Mouse (Mus musculus) testis, postnatal 14 days (tissue): ENCODE results near the gene Map7d1.

Source experiments
- DNase-seq: peaks from one replicate; pipeline ENCODE4 v3.0.0; 2021; ENCODE audit warnings: low spot score

Map7d1 gene

DNA sequence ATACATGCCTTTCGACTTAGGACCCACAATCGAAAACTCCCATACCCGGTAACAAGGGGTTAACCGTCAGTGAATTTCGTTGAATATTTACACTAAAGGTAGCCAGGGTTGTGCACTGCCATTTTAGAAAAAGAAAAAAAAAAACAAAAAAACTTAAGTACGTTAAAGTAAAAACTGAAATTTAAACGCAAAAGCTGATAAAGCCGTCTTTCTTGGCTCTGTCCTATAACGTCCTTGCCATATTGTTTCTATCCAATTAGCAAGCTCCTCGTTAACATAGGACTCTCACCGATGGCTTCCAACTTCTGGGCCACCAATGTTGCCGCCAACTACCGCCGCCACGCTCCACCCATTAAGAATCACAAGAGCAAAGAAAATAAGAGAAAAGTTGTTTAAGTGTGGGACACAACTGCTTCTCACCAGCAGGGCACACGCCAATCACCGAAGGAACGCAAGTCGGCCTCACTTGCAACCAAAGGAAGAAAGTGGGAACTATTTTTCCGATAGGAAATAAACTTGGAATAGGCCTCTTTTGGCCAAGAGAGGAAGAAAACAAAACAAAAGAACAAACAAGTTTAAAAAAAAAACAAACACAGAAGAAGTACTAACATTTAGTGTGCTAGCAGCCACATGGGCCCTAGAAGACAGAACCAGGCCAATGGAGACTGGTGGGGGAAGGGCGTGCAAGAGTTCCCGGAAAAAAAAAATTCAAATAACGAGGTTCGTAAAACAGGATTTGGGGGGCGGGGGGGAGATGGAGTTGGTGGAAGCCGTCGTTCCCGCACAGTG lies 54.4 kb downstream of the Map7d1 start:
- peak; percentile 33 for DNase-seq

DNA sequence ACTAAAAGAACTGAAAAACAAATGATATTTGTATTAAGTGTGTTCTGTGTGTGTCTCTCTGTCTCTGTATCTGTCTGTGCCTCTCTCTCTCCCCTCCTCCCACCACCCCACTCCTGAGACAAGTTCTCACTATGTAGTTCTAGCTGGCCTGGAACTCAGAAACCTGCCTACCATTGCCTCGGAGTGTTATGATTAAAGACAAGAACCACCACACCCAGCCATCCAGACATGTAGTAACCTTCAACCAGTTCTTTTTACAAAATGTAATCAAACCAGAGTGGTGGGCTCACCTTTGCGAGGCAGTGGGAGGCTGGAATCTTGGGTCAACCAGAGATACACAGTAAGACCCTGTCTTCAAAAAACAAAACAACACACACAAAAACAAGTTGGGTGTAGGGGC lies 55.5 kb downstream of the Map7d1 start:
- no peak for DNase-seq

DNA sequence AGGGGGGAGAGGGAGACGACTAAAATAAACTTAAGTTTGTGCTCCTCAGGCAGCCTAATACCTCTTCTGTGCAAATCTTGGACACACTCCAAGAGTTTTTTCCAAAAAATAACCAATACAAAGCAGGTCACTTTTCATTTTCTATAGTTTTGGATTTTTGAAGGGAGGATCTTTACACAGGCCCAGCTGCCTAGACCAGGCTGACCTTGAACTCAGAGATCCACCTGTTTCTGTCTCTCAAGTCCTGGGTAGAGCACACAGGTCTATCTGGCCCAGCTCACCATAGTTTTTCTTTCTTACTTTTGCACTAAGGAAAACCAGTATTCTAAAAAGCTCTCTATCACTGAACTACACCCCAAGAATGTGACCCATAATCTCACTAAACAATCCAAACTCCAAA lies 56.1 kb downstream of the Map7d1 start:
- no peak for DNase-seq

DNA sequence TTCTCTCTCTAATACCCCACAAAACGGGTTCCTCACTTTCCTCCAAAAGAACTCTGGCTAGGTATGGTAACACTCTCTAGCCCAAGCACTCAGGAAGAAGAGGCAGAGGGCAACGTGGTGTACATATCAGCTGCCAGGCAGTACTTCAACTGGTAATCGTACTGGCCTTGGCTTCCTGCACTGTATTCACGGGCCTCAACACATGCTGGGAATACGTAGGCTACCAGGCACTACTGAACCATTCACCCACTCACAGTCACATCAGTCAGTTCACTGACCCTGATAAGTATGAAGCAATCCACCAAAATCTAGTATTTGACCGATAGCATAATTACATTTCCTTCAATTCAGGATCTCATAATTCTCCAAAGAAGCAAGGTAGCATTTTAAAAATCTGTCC lies 56.6 kb downstream of the Map7d1 start:
- DNase-seq = no peak

DNA sequence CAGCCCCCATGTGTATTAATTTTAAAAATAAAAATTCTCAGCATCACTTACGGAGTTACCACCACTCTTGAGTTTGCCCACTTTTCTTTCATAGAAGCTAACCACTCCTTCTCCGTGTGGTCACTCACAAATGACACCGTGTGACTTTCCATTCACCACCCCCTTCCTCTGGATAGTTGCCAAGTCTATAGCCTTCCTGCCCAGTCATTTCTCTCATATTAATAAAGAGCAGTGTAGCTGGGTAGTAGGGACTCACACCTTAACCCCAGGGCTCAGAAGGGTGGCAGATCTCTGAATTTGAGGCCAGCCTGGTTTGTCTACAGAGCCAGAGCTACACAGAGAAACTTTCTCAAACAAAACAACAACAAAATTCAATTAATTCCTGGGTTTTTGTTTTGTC lies 58.7 kb downstream of the Map7d1 start:
- no peak for DNase-seq

- no peak for DNase-seq
Observed at GRCm38 (mm10) chr4:126194916-126195315, 61.2 kb downstream of the Map7d1 start.

DNA sequence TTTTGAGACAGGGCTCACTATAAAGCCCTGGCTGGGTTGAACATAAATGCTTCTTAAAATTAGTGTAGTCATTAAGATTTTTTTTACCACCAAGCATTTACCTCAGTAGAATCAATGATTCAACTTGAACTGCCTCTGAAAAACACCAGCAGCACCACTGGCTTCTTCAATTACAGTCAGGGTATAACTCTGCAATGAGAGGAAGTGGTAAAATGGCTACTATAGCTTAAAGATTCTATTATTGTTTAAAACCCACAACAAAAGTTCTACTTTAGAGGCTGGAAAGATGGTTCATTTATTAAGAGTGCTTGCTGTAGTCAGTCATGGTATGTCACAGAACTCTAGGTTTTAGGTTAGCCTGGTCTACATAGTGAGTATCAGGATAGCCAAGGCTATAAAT lies 61.9 kb downstream of the Map7d1 start:
- DNase-seq = no peak

GRCm38 (mm10) chr4:126190636-126191035 lies 65.5 kb downstream of the Map7d1 start:
- no peak for DNase-seq

DNA sequence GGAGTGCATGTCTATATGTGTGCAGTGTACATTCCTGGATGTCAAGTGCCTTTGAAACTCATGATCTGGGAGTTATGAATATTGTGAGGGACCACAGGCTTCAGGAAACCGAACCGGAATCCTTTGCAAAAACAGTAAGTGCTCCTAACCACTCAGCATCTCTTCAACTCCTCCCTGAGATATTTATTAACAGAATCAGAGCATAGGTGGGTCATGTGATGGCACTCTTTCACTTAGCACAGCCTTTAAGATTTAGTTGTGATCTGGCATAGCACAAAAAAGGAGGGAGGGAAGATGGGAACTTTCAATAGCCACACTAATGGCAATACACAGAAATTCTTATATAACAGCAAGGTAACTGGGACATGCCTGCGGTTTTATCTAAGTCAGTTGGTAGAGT lies 69.0 kb downstream of the Map7d1 start:
- no peak for DNase-seq

- no peak for DNase-seq
Observed at GRCm38 (mm10) chr4:126183034-126183433, 73.1 kb downstream of the Map7d1 start.
